Mouse (Mus musculus) intestine, postnatal 0 days (tissue): Measurements from ENCODE around the gene Atf6. TPM values are rescaled to one million over a fixed set of nuclear protein-coding genes. Genes with fewer than 3 reads are reported as not detected.

Experiments
- ATAC-seq: fragments of 200-750 bp; cut with Nextera tagmentation; 2 replicates; pipeline ENCODE4 v1.8.0; 2017; ENCODE audit warnings: mild to moderate bottlenecking, moderate TSS enrichment, moderate library complexity
- H3K27ac ChIP-seq: fragments of 300-500 bp; sonication (generic); 2 replicates; pipeline ENCODE4 v1.5.1; 2014; ENCODE audit warnings: mild to moderate bottlenecking, low read depth, low read length, moderate library complexity
- H3K27me3 ChIP-seq: fragments of 300-500 bp; sonication (generic); replicated peaks from 2 replicates; pipeline ENCODE4 v1.6.1; 2014; ENCODE audit warnings: low read length, mixed read lengths; ENCODE audit not compliant: control insufficient read depth, insufficient read depth
- H3K36me3 ChIP-seq: fragments of 300-500 bp; sonication (generic); 2 replicates; pipeline ENCODE4 v1.6.1; 2014; ENCODE audit warnings: mild to moderate bottlenecking, moderate library complexity; ENCODE audit not compliant: control insufficient read depth, insufficient read depth
- H3K4me1 ChIP-seq: fragments of 300-500 bp; sonication (generic); replicated peaks from 2 replicates; pipeline ENCODE4 v1.6.1; 2014; ENCODE audit warnings: antibody characterized with exemption, low read length, mixed read lengths; ENCODE audit not compliant: control insufficient read depth, insufficient read depth
- H3K4me2 ChIP-seq: fragments of 300-500 bp; sonication (generic); replicated peaks from 2 replicates; pipeline ENCODE4 v1.6.1; 2014; ENCODE audit warnings: low read depth, mild to moderate bottlenecking, moderate library complexity
- H3K4me3 ChIP-seq: fragments of 300-500 bp; sonication (generic); 2 replicates; pipeline ENCODE4 v1.5.1; 2014; ENCODE audit warnings: low read depth, low read length
- H3K9ac ChIP-seq: fragments of 300-500 bp; sonication (generic); 2 replicates; pipeline ENCODE4 v1.6.1; 2014; ENCODE audit warnings: mild to moderate bottlenecking, low read depth, low read length
- H3K9me3 ChIP-seq: fragments of 300-500 bp; sonication (generic); 2 replicates; pipeline ENCODE4 v1.6.1; 2016; ENCODE audit warnings: mixed run types; ENCODE audit not compliant: control insufficient read depth
- CTCF ChIP-seq: sonication (generic); IDR thresholded peaks from 2 replicates; pipeline ENCODE4 v1.5.1; 2016; ENCODE audit warnings: low read depth, mild to moderate bottlenecking, control low read depth, antibody characterized with exemption, moderate library complexity
- WGBS: fragments of 180-500 bp; shearing (Covaris S2); extraction: QIAGEN DNeasy Blood & Tissue Kit; methylation state at CpG from one replicate; pipeline ENCODE4 v1.1.7; 2014; 5-methylcytosine and 5-hydroxymethylcytosine counted together
- polyA plus RNA-seq: library from polyadenylated mRNA; unstranded; fragments of >200 nt; fragmentation: Nextera tagmentation; extraction: Ambion mirVana; gene quantifications from 2 replicates; pipeline ENCODE4 v1.2.1, GENCODE M21; 2015

The Atf6 gene
- 5.4 and 6.2 TPM in 2 replicates for polyA plus RNA-seq

DNA sequence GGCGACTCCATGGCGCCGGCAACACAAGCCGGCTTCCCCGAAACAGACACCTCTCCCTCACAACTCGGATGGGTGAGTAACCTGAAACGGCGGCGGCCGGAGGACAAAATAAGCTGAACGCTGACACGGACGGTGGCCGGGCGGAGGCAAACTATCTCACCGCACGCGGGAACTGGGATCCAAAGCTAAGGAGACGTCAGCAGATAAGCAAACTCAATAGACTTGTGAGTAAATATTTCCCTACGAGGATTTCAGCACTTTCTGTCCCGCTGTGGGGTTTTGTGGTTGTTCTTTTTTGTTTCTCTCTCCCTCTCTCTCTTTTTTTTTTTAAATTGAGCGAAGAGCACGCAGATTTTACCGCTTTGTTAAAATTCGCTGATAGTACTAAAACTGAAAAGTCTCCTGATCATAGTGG is at the start of gene Atf6:
Atf6 (minus strand) TSS at position 81 of the 415 bp plus-strand sequence.
- Histone ChIP-seq H3K9me3 (no peaks in the 10 kb centered on the region), H3K4me1 (no peaks in the 10 kb centered on the region), H3K4me2 (peak within 1 kb of the TSS; percentile 84), H3K4me3 (peak within 1 kb of the TSS; percentile 73), H3K36me3 (no peaks in the 10 kb centered on the region), H3K27me3 (no peaks in the 10 kb centered on the region), H3K27ac (peak within 1 kb of the TSS; percentile 55), H3K9ac (peak within 1 kb of the TSS; percentile 68)
- TF ChIP-seq CTCF = no peak
- peak; percentile 78 for ATAC-seq
- WGBS = under 1% methylated on average over 25 of the region's 25 CpGs

DNA sequence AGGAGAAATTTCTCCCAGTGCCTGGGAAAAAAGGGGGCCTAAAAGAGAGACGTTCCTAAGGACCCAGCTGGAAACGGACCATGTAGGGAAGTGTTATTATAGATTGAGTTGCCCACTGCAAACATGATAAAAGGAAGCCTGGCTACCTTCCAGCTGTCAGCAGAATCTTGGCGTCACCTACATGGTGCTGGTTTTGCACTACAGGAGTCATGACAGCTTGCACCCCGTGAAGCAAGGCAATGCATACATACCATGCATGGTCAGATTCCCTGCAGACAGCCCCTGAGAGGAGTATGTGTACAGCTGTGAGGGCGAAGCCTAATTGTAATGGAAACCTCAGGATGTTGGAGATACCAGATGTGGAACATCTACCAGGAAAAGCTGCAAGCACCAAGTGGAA is 48.1 kb upstream of the Atf6 start:
- Histone ChIP-seq H3K4me3 (no peak overlapping the region), H3K27ac (no peak overlapping the region), H3K27me3 (no peaks in the 10 kb centered on the region), H3K9ac (no peak overlapping the region), H3K36me3 (no peaks in the 10 kb centered on the region), H3K4me2 (no peak overlapping the region), H3K9me3 (no peaks in the 10 kb centered on the region), H3K4me1 (no peaks in the 10 kb centered on the region; the same call in 1 of the 2 replicates)
- no peak for ATAC-seq
- TF ChIP-seq CTCF = no peak
- WGBS = 63% methylated on average over 5 of the region's 5 CpGs

DNA sequence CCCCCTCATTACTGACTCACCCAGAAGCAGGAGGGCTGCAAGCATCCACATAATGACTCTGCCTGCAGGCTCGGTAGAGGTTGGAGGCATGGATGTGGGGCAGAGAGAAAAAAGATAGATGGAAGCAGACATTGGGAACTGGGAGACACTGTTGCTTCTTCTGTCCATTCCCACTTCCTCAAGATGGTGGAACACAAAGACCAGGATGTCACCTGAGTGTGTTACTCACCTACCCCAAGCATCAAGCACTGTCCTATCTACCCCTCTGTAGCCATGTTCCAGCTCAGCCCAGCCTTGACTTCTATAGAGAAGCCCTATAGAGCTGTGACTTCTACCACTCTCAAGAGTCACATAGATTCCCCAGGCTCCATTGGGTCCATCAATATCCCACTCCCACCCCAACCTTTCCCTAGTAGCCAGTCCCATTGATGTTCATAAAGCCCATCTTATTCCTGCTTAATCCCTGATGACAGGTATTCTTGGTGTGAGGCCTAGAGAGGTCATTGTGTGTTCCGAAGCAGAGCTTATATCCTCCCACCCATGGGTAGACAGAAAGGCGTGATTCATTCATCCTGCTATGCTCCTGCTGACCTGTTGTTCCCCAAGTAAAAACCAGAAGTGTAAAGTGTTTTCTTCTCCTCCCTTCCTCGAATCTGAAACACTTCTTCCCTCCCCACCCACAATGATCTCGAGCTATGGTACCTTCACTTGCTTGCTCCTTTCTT is 45.5 kb upstream of the Atf6 start, which contains the start of gene Fcrlb:
Fcrlb (minus strand) TSS at position 51 of the 725 bp plus-strand sequence.
- Histone ChIP-seq H3K36me3 (no peaks in the 10 kb centered on the region), H3K9ac (no peak within 1 kb of the TSS), H3K27me3 (peaks cover 20% of the 10 kb centered on the region), H3K27ac (no peak within 1 kb of the TSS), H3K4me1 (no peaks in the 10 kb centered on the region; the same call in none of the 2 replicates), H3K9me3 (no peaks in the 10 kb centered on the region), H3K4me3 (no peak within 1 kb of the TSS), H3K4me2 (no peak within 1 kb of the TSS)
- 66% methylated on average over 5 of the region's 5 CpGs for WGBS
- ATAC-seq = no peak
- no peak for TF ChIP-seq CTCF

DNA sequence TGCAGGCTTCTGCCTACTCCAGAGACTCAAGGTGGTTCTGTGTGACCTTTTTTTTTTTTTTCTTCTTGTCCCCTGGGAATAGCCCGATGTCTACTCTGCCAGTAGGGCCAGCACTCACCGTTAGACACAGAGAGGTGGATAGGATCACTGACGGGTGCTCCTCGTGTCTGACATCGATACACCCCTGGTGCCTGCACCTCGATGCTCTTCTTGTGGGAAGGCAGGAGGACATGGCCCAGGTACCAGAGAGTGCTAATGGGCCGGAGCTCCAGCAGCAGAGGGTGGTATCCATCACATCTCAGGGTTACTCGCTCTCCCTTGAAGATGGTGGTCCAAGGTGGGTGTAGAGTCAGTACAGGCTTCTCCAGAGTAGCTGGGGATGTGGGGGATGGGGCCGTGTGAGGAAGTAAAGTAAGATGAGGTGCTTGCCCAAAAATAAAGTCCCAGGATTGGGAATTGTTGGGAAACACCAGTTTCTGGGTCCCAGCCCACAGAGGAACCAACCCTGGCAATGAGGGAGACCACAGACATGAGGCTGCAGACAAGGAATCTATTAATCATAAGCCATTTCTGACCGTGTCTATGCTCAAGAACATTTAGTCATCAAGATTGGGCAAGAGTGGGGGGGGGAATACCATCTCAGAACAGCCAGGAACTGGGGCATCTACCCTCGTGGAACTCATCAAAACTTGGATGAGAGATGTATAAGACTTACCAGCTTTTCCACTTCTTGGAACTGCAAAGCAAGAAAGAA is 44.5 kb upstream of the Atf6 start:
- no peak for TF ChIP-seq CTCF
- Histone ChIP-seq H3K9me3 (no peaks in the 10 kb centered on the region), H3K27ac (no peak overlapping the region), H3K4me3 (no peak overlapping the region), H3K9ac (no peak overlapping the region), H3K36me3 (no peaks in the 10 kb centered on the region), H3K4me1 (no peaks in the 10 kb centered on the region; the same call in none of the 2 replicates), H3K27me3 (peaks cover 29% of the 10 kb centered on the region), H3K4me2 (no peak overlapping the region)
- WGBS = 81% methylated on average over 11 of the region's 11 CpGs
- no peak for ATAC-seq

DNA sequence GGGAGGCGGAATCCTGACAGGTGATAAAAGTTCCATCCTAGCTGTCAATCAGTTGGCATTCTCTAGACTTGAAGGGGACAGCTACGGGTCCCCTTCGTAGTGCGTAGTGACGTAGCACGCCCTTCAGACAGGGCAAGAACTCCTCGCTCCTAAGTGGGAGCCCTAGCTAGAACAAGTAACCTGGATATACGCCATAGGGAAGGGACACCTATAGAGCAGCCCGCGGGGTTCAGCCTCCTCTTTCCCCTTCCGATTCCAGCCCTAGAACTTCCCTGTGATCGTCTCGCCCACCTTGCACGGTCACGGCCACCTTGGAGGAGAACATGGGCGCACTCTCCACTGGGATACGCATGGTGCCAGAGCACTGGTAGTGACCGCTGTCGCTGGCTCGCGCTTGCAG is 40.8 kb upstream of the Atf6 start:
- Histone ChIP-seq H3K9ac (no peak overlapping the region), H3K27me3 (peaks cover 35% of the 10 kb centered on the region), H3K4me1 (no peaks in the 10 kb centered on the region; the same call in 1 of the 2 replicates), H3K9me3 (no peaks in the 10 kb centered on the region), H3K4me2 (peak overlapping the region; percentile 71), H3K4me3 (peak overlapping the region; percentile 35), H3K27ac (no peak overlapping the region), H3K36me3 (no peaks in the 10 kb centered on the region)
- 7% methylated on average over 21 of the region's 21 CpGs for WGBS
- no peak for ATAC-seq
- TF ChIP-seq CTCF = no peak

DNA sequence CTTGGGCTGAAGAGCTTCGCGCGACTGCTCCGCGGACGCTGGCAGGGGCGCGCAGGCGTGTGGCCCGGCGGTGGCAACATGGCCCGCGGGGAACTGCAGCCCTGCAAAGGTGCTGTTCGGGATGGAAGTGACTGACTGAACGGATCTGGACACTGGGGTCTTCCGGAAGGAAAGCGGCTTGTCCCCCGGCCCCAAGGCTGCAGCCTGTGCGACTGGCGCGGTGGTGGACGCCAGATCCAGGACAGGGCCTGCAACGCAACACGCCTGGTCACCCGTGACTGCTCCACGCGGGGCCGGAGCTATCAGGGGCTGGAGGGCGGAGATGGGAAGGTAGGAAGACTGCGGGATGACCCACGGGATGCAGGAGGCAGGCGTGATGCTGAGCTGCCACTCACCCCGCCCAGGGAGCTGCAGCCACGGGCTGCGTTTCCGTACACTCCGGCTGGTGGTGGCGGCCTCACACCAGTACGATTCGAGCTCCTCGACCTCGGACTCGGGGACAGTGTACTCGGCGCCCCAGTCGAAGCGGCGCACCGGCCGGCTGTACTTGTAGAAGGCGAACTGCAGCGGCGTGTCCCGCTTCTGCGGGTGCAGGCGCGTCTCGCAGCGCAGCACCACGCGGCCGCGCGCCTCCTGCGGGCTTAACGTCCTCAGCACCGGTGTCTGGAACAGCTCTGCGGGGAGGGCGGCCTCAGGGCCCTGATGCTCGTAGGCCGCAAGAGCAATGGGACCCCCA is 40.1 kb upstream of the Atf6 start:
- H3K27ac ChIP-seq = no peak overlapping the region
- H3K9me3 ChIP-seq = no peaks in the 10 kb centered on the region
- ATAC-seq = peak; percentile 38
- 4% methylated on average over 71 of the region's 71 CpGs for WGBS
- TF ChIP-seq CTCF = peak; percentile 17; the same call in 1 of the 2 replicates
- no peak overlapping the region for H3K9ac ChIP-seq
- peak overlapping the region; percentile 35 for H3K4me3 ChIP-seq
- H3K4me2 ChIP-seq = peak overlapping the region; percentile 71
- H3K4me1 ChIP-seq = no peaks in the 10 kb centered on the region; the same call in 1 of the 2 replicates
- H3K27me3 ChIP-seq = peaks cover 35% of the 10 kb centered on the region
- no peaks in the 10 kb centered on the region for H3K36me3 ChIP-seq
